Mouse (Mus musculus) limb, embryonic 11.5 days (tissue): Measurements from ENCODE around the gene Afap1. TPM values are rescaled to one million over a fixed set of nuclear protein-coding genes. Genes with fewer than 3 reads are reported as not detected.

Source experiments
- ATAC-seq: fragments of 200-750 bp; cut with Nextera tagmentation; 2 replicates; pipeline ENCODE4 v1.8.0; 2017; ENCODE audit warnings: low read depth; ENCODE audit not compliant: insufficient number of reproducible peaks, low FRiP score, low TSS enrichment
- DNase-seq: peaks from one replicate; pipeline ENCODE4 v3.0.0-alpha.2; 2015; ENCODE audit warnings: low spot score
- H3K27ac ChIP-seq: fragments of 300-500 bp; sonication (generic); replicated peaks from 2 replicates; pipeline ENCODE4 v1.5.1; 2014; ENCODE audit warnings: low read depth, mild to moderate bottlenecking, low read length
- H3K27me3 ChIP-seq: fragments of 300-500 bp; sonication (generic); 2 replicates; pipeline ENCODE4 v1.6.1; 2014; ENCODE audit warnings: mild to moderate bottlenecking, low read length, mixed read lengths; ENCODE audit not compliant: control insufficient read depth, insufficient read depth
- H3K36me3 ChIP-seq: fragments of 300-500 bp; sonication (generic); 2 replicates; pipeline ENCODE4 v1.6.1; 2014; ENCODE audit warnings: mild to moderate bottlenecking, low read length, moderate library complexity, mixed read lengths; ENCODE audit not compliant: control insufficient read depth, insufficient read depth
- H3K4me1 ChIP-seq: fragments of 300-500 bp; sonication (generic); 2 replicates; pipeline ENCODE4 v1.6.1; 2014; ENCODE audit warnings: low read length, mixed read lengths; ENCODE audit not compliant: control insufficient read depth, insufficient read depth
- H3K4me2 ChIP-seq: fragments of 300-500 bp; sonication (generic); 2 replicates; pipeline ENCODE4 v1.6.1; 2014; ENCODE audit warnings: low read depth, mild to moderate bottlenecking, moderate library complexity; ENCODE audit not compliant: severe bottlenecking
- H3K4me3 ChIP-seq: fragments of 300-500 bp; sonication (generic); 2 replicates; pipeline ENCODE4 v1.5.1; 2014; ENCODE audit warnings: low read depth, low read length
- H3K9ac ChIP-seq: fragments of 300-500 bp; sonication (generic); 2 replicates; pipeline ENCODE4 v1.6.1; 2014; ENCODE audit warnings: mild to moderate bottlenecking, low read length
- H3K9me3 ChIP-seq: fragments of 300-500 bp; sonication (generic); 2 replicates; pipeline ENCODE4 v1.6.1; 2016; ENCODE audit warnings: low read length; ENCODE audit not compliant: control insufficient read depth
- WGBS: fragments of 180-500 bp; shearing (Covaris S2); extraction: QIAGEN DNeasy Blood & Tissue Kit; methylation state at CpG from one replicate; pipeline ENCODE4 v1.1.7; 2014; 5-methylcytosine and 5-hydroxymethylcytosine counted together
- polyA plus RNA-seq: library from polyadenylated mRNA; unstranded; fragments of >200 nt; fragmentation: Nextera tagmentation; extraction: Ambion mirVana; gene quantifications from 2 replicates; pipeline ENCODE4 v1.2.1, GENCODE M21; 2014

The Afap1 gene
- polyA plus RNA-seq, 1 experiment from 2014 or later: 13.7 TPM

DNA sequence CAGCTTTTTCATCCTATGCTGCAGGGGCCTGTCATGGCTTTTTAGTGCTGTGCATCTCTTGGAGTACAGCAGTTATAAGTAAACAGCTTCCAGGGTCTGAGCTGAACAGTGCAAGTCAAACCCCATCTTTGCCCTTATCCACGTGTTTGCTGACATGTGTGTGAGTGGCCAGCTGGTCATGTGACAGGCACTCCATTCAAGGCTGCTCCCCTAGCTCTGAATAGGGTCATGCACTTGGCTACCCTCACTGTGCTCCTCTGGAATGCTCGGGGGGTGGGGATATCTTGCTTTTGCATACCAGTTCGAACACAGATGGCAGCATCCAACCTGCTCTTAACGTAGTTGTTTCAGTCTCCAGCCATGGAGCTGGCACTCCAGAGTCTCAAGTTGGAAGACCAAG lies 19.7 kb upstream of the Afap1 start:
- Histone ChIP-seq H3K9me3 (no peaks in the 10 kb centered on the region), H3K36me3 (no peaks in the 10 kb centered on the region), H3K4me3 (no peak overlapping the region), H3K9ac (no peak overlapping the region), H3K27me3 (no peaks in the 10 kb centered on the region), H3K4me1 (no peaks in the 10 kb centered on the region), H3K27ac (no peak overlapping the region), H3K4me2 (no peak overlapping the region)
- WGBS: 56% methylated on average over 4 of the region's 4 CpGs
- no peak for ATAC-seq
- no peak for DNase-seq

DNA sequence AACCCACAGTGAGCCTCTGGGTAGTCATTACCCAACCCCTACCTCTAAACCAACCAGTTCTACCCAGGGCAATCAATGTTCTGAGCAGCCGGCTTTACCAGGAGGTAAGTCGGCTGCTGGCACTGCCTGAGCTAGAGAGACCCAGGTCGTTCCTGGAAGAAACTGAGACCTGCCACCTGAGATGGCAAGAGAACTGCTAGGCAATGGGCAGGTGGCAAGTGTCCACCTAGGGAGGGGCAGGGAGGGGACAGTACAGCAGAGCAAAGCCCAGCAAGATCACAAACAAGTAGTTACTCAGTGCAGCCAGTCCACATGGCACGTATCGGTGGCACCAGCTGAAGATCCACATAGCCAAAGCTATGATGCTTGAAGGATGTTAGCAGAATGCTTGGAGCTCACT lies 16.9 kb upstream of the Afap1 start:
- H3K4me1 ChIP-seq: no peaks in the 10 kb centered on the region
- no peak overlapping the region for H3K4me2 ChIP-seq
- no peak overlapping the region for H3K4me3 ChIP-seq
- H3K27ac ChIP-seq: no peak overlapping the region
- DNase-seq: no peak
- no peaks in the 10 kb centered on the region for H3K9me3 ChIP-seq
- no peaks in the 10 kb centered on the region for H3K36me3 ChIP-seq
- H3K9ac ChIP-seq: no peak overlapping the region
- 89% methylated on average over 5 of the region's 5 CpGs for WGBS
- ATAC-seq: no peak
- no peaks in the 10 kb centered on the region for H3K27me3 ChIP-seq

DNA sequence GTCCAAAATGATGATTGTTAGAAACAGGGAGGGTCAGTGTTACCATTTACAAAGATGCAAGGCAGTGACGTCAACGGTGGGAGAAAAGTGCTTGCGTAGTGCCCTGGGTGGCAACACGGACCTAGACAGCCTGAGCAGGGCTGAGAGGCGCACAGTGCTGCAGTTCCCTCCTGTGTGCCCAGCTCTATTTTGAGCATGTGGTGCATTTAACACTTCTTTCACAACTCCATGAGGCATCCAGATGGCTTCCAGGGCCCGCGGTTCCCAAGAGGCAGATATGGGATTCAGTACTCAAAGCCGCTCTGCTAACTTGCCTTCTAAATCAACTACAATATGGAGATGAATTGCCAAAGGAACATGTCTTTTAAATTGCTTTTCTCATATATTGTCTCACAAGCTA lies 13.9 kb upstream of the Afap1 start:
- H3K27me3 ChIP-seq: no peaks in the 10 kb centered on the region
- no peak overlapping the region for H3K27ac ChIP-seq
- no peak overlapping the region for H3K9ac ChIP-seq
- H3K9me3 ChIP-seq: no peaks in the 10 kb centered on the region
- 88% methylated on average over 8 of the region's 8 CpGs for WGBS
- no peak for DNase-seq
- no peak overlapping the region for H3K4me2 ChIP-seq
- no peak overlapping the region for H3K4me3 ChIP-seq
- H3K36me3 ChIP-seq: no peaks in the 10 kb centered on the region
- no peaks in the 10 kb centered on the region for H3K4me1 ChIP-seq
- no peak for ATAC-seq

DNA sequence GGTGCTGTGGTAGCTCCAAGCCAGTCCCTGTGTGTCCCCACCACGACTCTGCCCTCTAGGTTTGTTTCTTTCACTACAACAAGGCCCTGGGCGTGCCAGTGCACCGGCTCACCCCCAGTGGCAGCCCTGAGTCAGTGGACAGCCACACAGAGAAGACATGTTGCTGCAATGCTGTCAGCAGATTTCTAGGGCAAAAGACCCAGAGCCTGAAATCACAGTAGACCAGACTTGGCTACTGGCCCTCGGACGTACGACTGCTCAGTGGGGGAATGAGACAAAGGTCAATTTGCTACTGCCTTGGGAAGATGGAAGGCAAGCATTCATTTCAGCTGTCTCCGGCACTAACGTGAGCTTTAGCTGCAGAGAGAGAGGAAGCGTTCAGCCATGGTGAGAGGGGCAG lies 10.7 kb upstream of the Afap1 start:
- Histone ChIP-seq H3K4me2 (no peak overlapping the region), H3K4me1 (no peaks in the 10 kb centered on the region), H3K27me3 (no peaks in the 10 kb centered on the region), H3K9ac (no peak overlapping the region), H3K9me3 (no peaks in the 10 kb centered on the region), H3K27ac (no peak overlapping the region), H3K4me3 (no peak overlapping the region), H3K36me3 (no peaks in the 10 kb centered on the region)
- no peak for ATAC-seq
- no peak for DNase-seq
- 70% methylated on average over 9 of the region's 9 CpGs for WGBS

DNA sequence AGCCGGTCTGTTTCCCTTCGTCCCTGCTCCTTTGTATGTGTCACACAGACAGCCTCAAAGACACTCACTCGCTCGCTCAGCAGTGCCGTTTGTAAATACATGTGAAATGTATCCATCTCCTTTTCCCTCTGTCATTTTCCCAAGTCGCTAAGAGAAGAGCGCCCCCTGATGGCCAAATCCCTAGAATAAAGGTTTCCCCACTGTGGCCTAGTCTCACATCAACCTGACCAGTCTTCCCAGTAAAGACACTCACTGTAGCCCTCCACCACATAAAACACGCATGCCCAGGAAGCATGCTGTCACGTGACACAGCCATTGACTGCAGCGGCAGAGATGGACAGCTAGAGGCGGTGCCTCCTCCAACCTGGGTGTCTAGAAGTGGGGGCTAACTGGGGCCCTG lies 8.9 kb upstream of the Afap1 start:
- H3K27me3 ChIP-seq: no peaks in the 10 kb centered on the region
- 38% methylated on average over 11 of the region's 11 CpGs for WGBS
- no peak overlapping the region for H3K4me3 ChIP-seq
- no peak overlapping the region for H3K4me2 ChIP-seq
- H3K27ac ChIP-seq: no peak overlapping the region
- no peaks in the 10 kb centered on the region for H3K4me1 ChIP-seq
- no peaks in the 10 kb centered on the region for H3K36me3 ChIP-seq
- DNase-seq (peak; percentile 71), ATAC-seq (no peak)
- H3K9me3 ChIP-seq: no peaks in the 10 kb centered on the region
- H3K9ac ChIP-seq: no peak overlapping the region

DNA sequence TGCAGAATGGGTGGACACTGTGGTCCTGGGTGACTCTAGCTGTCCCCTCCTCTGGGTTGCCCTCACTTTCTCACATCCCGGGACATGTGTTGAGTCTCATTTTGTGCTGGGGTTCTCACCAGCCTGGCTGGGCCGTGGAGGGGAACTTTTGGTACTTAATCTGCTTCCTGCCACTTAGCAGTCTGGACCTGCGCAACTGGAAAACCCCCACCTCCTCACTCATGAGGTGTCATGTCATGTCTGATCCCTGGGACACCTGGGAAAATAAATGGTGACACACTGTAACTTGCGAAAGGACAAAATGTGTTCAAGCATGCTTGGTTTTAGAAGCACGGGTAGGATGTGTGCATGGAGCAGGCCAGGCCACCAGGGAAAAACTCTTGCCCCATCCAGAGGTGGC lies 8.4 kb upstream of the Afap1 start:
- Histone ChIP-seq H3K36me3 (no peaks in the 10 kb centered on the region), H3K27me3 (no peaks in the 10 kb centered on the region), H3K9me3 (no peaks in the 10 kb centered on the region), H3K9ac (no peak overlapping the region), H3K27ac (no peak overlapping the region), H3K4me3 (no peak overlapping the region), H3K4me1 (no peaks in the 10 kb centered on the region), H3K4me2 (no peak overlapping the region)
- 87% methylated on average over 5 of the region's 5 CpGs for WGBS
- DNase-seq (no peak), ATAC-seq (no peak)

DNA sequence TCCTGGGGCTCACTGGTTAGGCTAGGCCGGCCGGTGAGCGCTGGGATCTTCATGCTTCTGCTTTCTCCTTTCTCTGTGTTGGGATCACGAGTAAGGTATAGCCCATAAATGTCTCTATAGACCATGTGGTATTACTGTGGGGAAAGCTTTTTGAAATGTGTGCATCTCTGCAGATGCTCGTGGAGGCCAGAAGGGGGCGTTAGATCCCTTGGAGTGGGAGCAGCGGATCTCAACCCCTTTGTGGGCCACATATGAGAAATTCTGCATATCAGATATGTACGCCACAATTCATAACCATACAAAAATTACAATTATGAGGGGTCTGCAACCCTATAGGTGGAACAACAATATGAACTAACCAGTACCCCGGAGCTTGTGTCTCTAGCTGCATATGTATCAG lies 4.2 kb upstream of the Afap1 start:
- Histone ChIP-seq H3K4me1 (no peaks in the 10 kb centered on the region), H3K4me3 (no peak overlapping the region), H3K27me3 (0 out of 2 replicates have a peak, but pooled peaks cover 3% of the 10 kb centered on the region), H3K27ac (no peak overlapping the region), H3K36me3 (no peaks in the 10 kb centered on the region), H3K4me2 (no peak overlapping the region), H3K9me3 (no peaks in the 10 kb centered on the region), H3K9ac (no peak overlapping the region)
- ATAC-seq: no peak
- 51% methylated on average over 9 of the region's 9 CpGs for WGBS
- no peak for DNase-seq

DNA sequence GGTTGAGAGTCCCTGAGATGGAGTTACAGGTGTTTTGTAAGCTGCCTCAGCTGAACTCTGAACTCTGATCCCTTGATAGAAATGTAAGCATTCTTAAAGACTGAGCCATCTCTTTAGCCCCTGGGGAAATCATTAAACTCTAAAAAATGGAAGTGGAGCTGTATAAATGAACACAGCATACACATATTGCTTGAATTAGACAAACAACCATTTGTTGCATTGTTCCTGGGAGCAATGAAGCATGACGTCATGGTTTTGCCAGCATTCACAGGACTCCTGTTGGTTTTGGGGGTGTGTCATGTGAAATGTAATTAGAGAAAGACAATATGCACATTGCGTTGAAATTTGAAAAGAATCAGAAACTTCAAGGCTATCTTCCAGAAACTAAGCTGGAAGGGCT lies 3.5 kb upstream of the Afap1 start:
- WGBS: 64% methylated on average over 2 of the region's 2 CpGs
- Histone ChIP-seq H3K27me3 (0 out of 2 replicates have a peak, but pooled peaks cover 3% of the 10 kb centered on the region), H3K9me3 (no peaks in the 10 kb centered on the region), H3K9ac (no peak overlapping the region), H3K4me1 (peaks cover 3% of the 10 kb centered on the region; the same call in 1 of the 2 replicates), H3K4me3 (no peak overlapping the region), H3K36me3 (no peaks in the 10 kb centered on the region), H3K27ac (no peak overlapping the region), H3K4me2 (no peak overlapping the region)
- DNase-seq (no peak), ATAC-seq (no peak)

DNA sequence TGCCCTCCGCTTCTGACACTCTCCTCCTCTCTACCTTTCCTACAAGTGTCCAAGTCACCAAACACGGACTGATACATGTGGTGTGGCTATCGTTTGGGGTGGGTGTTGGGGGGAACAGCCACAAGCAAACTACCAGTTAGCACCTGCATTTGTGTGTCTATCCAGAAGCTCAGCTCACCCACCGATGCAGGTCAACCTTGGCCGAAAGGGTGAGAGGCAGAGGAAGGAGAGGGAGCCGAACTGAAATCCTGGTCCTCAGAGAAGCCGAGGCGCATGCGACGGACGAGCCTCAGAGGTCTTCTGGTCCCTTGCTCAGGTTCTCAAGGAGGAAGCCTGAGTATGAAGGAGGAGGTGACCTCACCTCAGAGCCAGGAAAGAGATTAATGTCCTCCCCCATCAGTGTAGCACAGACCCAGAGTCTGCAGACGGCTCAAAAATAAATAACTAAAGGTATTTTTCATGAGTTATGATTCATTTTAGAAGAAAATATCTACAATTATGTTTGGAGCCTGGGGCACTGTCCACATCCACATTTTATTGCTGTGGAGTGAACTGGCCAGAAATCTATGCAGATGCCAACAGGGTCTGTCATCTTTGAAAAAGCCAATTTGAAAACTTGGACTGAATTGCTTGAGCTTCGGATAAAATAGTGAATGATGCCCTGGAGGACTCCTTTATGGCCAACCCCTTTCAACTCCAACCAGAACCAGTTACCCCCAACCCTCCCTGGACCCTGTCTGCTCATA lies 2.0 kb upstream of the Afap1 start:
- 92% methylated on average over 13 of the region's 13 CpGs for WGBS
- Histone ChIP-seq H3K27ac (no peak overlapping the region), H3K27me3 (0 out of 2 replicates have a peak, but pooled peaks cover 3% of the 10 kb centered on the region)

More for the DNA sequence above, 2.0 kb upstream of the Afap1 start:
- ATAC-seq: no peak
- H3K4me2 ChIP-seq: no peak overlapping the region
- no peak overlapping the region for H3K9ac ChIP-seq
- no peak for DNase-seq
- H3K36me3 ChIP-seq: no peaks in the 10 kb centered on the region
- no peaks in the 10 kb centered on the region for H3K9me3 ChIP-seq
- peaks cover 6% of the 10 kb centered on the region; the same call in 1 of the 2 replicates for H3K4me1 ChIP-seq
- no peak overlapping the region for H3K4me3 ChIP-seq
